Mouse (Mus musculus) intestine, embryonic 15.5 days (tissue): ENCODE measurements around the gene Proca1. TPM values are rescaled to one million over a fixed set of nuclear protein-coding genes. Genes with fewer than 3 reads are reported as not detected.

Source experiments
- ATAC-seq: fragments of 200-750 bp; cut with Nextera tagmentation; 2 replicates; pipeline ENCODE4 v1.8.0; 2017; ENCODE audit warnings: moderate TSS enrichment, moderate library complexity
- H3K27ac ChIP-seq: fragments of 300-500 bp; sonication (generic); 2 replicates; pipeline ENCODE4 v1.5.1; 2015; ENCODE audit warnings: mild to moderate bottlenecking, inconsistent platforms
- H3K27me3 ChIP-seq: fragments of 300-500 bp; sonication (generic); replicated peaks from 2 replicates; pipeline ENCODE4 v1.6.1; 2015; ENCODE audit warnings: inconsistent platforms
- H3K36me3 ChIP-seq: fragments of 300-500 bp; sonication (generic); 2 replicates; pipeline ENCODE4 v1.6.1; 2015; ENCODE audit warnings: inconsistent platforms
- H3K4me1 ChIP-seq: fragments of 300-500 bp; sonication (generic); replicated peaks from 2 replicates; pipeline ENCODE4 v1.6.1; 2015; ENCODE audit warnings: inconsistent platforms
- H3K4me2 ChIP-seq: fragments of 300-500 bp; sonication (generic); replicated peaks from 2 replicates; pipeline ENCODE4 v1.6.1; 2015; ENCODE audit warnings: mild to moderate bottlenecking, inconsistent platforms
- H3K4me3 ChIP-seq: fragments of 300-500 bp; sonication (generic); replicated peaks from 2 replicates; pipeline ENCODE4 v1.5.1; 2015; ENCODE audit warnings: inconsistent platforms
- H3K9ac ChIP-seq: fragments of 300-500 bp; sonication (generic); 2 replicates; pipeline ENCODE4 v1.6.1; 2015; ENCODE audit warnings: inconsistent platforms
- H3K9me3 ChIP-seq: fragments of 300-500 bp; sonication (generic); 2 replicates; pipeline ENCODE4 v1.6.1; 2016; ENCODE audit warnings: inconsistent platforms
- WGBS: fragments of 180-500 bp; shearing (Covaris S2); methylation state at CpG from one replicate; pipeline ENCODE4 v1.1.7; 2015; 5-methylcytosine and 5-hydroxymethylcytosine counted together
- polyA plus RNA-seq: library from polyadenylated mRNA; unstranded; fragments of >200 nt; fragmentation: Nextera tagmentation; extraction: Ambion mirVana; gene quantifications from 2 replicates; pipeline ENCODE4 v1.2.1, GENCODE M21; 2015

Gene Proca1
- 2.6 and 3.1 TPM in 2 replicates for polyA plus RNA-seq

- Histone ChIP-seq H3K36me3 (peaks cover 14% of the 10 kb centered on the region; the same call in 1 of the 2 replicates), H3K27me3 (no peaks in the 10 kb centered on the region), H3K4me1 (peaks cover 22% of the 10 kb centered on the region), H3K4me3 (peak within 1 kb of the TSS; percentile 50; the same call in 1 of the 2 replicates), H3K4me2 (peak within 1 kb of the TSS; percentile 67), H3K9me3 (no peaks in the 10 kb centered on the region), H3K9ac (no peak within 1 kb of the TSS), H3K27ac (no peak within 1 kb of the TSS)
- ATAC-seq: no peak
- 50% methylated on average over 1 of the region's 1 CpGs for WGBS
These were observed at the start of gene Proca1 for GRCm38 (mm10) chr11:78193113-78193512. Gene Proca1 (plus strand): TSS chr11:78193392.

DNA sequence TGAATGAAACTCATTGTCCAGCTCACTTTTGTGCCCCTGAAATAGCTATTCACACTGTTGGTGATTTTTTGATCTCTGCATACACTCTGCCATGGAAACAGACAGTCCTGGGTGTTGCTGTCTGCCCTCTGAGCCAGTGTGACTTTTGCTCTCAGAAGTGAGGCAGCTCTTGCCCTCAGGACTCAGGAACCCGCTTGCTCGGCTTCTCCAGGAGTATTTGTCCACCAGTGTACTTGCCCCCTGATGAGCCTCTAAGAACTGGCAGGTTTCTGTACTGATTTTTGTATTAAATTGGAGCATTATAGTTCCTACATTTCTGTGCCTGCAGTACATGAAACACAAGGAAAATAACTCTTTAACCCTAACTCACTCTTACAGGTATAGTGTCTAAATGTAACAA, 49.7 kb upstream of the Proca1 start:
- Histone ChIP-seq H3K27me3 (no peaks in the 10 kb centered on the region), H3K4me1 (no peaks in the 10 kb centered on the region), H3K9ac (no peak overlapping the region), H3K27ac (no peak overlapping the region), H3K4me3 (no peak overlapping the region), H3K36me3 (peaks cover 17% of the 10 kb centered on the region; the same call in 1 of the 2 replicates), H3K4me2 (no peak overlapping the region), H3K9me3 (no peaks in the 10 kb centered on the region)
- ATAC-seq: no peak
- 94% methylated on average over 2 of the region's 2 CpGs for WGBS

- Histone ChIP-seq H3K36me3 (peaks cover 21% of the 10 kb centered on the region), H3K4me2 (no peak overlapping the region), H3K4me3 (no peak overlapping the region), H3K4me1 (no peaks in the 10 kb centered on the region), H3K9me3 (no peaks in the 10 kb centered on the region), H3K9ac (no peak overlapping the region), H3K27ac (no peak overlapping the region), H3K27me3 (no peaks in the 10 kb centered on the region)
- ATAC-seq: no peak
- 80% methylated on average over 5 of the region's 5 CpGs for WGBS
These were observed 47.0 kb upstream of the Proca1 start for GRCm38 (mm10) chr11:78146168-78146567.

GRCm38 (mm10) chr11:78146707-78147543, 46.3 kb upstream of the Proca1 start:
- no peak overlapping the region for H3K9ac ChIP-seq
- no peak overlapping the region for H3K27ac ChIP-seq
- 0 out of 2 replicates have a peak, but pooled peaks cover under 1% of the 10 kb centered on the region for H3K4me1 ChIP-seq
- ATAC-seq: no peak
- H3K4me2 ChIP-seq: no peak overlapping the region
- peaks cover 21% of the 10 kb centered on the region for H3K36me3 ChIP-seq
- H3K4me3 ChIP-seq: no peak overlapping the region
- H3K27me3 ChIP-seq: no peaks in the 10 kb centered on the region
- WGBS: 86% methylated on average over 6 of the region's 6 CpGs
- no peaks in the 10 kb centered on the region for H3K9me3 ChIP-seq

- peaks cover 16% of the 10 kb centered on the region; the same call in 1 of the 2 replicates for H3K4me1 ChIP-seq
- H3K4me2 ChIP-seq: no peak overlapping the region
- H3K9ac ChIP-seq: no peak overlapping the region
- no peaks in the 10 kb centered on the region for H3K27me3 ChIP-seq
- no peaks in the 10 kb centered on the region for H3K9me3 ChIP-seq
- 42% methylated on average over 1 of the region's 1 CpGs for WGBS
- ATAC-seq: no peak
- H3K36me3 ChIP-seq: peaks cover 19% of the 10 kb centered on the region
- H3K4me3 ChIP-seq: no peak overlapping the region
- no peak overlapping the region for H3K27ac ChIP-seq
These were observed 42.0 kb upstream of the Proca1 start for GRCm38 (mm10) chr11:78151161-78151560.

DNA sequence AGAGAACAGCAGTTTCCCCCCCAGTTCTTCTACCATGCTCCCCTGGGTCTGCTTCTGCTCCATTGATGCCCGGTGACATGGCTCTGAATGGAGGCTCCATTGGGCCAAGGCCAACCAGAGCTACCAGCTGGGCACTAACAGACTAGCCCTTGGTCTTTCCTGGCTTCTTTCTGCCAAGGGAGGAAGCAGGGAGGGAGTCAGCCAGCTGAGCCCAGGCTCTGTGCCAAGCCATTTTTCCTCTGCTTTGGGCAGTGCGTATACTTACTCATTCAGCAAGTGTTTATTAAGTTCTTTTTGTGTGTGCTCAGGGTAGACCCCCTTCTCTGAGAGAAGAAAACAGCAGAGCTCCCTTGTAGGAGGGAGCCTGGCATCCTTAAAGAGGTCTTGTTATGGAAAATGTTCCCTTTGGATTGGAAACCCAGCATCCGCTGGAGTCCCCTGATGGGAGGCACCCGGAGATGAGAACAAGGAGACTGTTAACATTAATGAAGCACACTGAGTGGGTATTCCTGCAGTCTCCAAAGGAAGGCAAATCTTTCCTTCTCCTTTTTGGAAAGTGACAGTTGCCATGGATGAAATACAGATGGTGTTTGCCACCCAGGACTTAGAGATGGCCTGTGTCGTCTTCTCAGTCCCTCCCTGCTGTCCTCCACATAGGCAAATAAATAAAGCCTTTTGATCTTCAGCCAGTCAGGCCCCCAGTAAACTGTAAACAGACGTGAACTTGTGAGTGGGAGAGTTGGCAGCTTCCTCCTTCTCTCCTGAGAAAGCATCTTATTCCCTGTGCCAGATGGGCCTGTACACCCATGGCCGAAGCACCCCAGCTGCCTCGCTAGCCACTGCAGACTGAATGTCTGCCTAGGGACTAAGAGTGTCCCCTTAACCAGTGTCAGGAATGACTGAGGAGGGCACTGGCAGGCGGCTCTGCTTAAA, 40.6 kb upstream of the Proca1 start:
- ATAC-seq: no peak
- Histone ChIP-seq H3K36me3 (peaks cover 18% of the 10 kb centered on the region), H3K27me3 (no peaks in the 10 kb centered on the region), H3K9ac (no peak overlapping the region), H3K4me2 (no peak overlapping the region), H3K27ac (peak overlapping the region; percentile 48), H3K4me1 (peaks cover 16% of the 10 kb centered on the region; the same call in 1 of the 2 replicates), H3K9me3 (no peaks in the 10 kb centered on the region), H3K4me3 (no peak overlapping the region)
- 52% methylated on average over 9 of the region's 9 CpGs for WGBS

DNA sequence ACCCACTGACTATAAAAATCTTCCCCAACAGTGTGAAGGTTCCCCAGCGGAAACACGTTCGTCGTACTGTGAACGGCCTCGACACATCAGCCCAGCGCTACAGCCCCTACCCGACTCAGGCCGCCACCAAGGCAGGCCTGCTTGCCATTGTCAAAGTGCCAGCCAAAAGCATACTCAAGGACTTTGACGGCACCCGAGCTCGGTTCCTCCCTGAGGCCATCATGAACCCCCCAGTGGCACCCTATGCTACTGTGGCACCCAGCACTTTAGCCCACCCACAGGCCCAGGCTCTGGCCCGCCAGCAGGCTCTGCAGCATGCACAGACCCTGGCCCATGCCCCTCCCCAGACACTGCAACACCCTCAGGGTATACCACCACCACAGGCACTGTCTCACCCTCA, 39.4 kb upstream of the Proca1 start:
- Histone ChIP-seq H3K9ac (no peak overlapping the region), H3K27ac (no peak overlapping the region), H3K9me3 (no peaks in the 10 kb centered on the region), H3K4me1 (peaks cover 16% of the 10 kb centered on the region; the same call in 1 of the 2 replicates), H3K36me3 (peaks cover 28% of the 10 kb centered on the region), H3K4me2 (no peak overlapping the region), H3K27me3 (no peaks in the 10 kb centered on the region), H3K4me3 (no peak overlapping the region)
- WGBS: 88% methylated on average over 13 of the region's 13 CpGs
- no peak for ATAC-seq

GRCm38 (mm10) chr11:78155674-78156073, 37.5 kb upstream of the Proca1 start:
- no peak overlapping the region for H3K27ac ChIP-seq
- 82% methylated on average over 5 of the region's 5 CpGs for WGBS
- no peaks in the 10 kb centered on the region for H3K27me3 ChIP-seq
- peaks cover 16% of the 10 kb centered on the region; the same call in 1 of the 2 replicates for H3K4me1 ChIP-seq
- H3K36me3 ChIP-seq: peaks cover 39% of the 10 kb centered on the region
- H3K4me3 ChIP-seq: no peak overlapping the region
- H3K4me2 ChIP-seq: no peak overlapping the region
- H3K9me3 ChIP-seq: no peaks in the 10 kb centered on the region
- no peak for ATAC-seq
- no peak overlapping the region for H3K9ac ChIP-seq

DNA sequence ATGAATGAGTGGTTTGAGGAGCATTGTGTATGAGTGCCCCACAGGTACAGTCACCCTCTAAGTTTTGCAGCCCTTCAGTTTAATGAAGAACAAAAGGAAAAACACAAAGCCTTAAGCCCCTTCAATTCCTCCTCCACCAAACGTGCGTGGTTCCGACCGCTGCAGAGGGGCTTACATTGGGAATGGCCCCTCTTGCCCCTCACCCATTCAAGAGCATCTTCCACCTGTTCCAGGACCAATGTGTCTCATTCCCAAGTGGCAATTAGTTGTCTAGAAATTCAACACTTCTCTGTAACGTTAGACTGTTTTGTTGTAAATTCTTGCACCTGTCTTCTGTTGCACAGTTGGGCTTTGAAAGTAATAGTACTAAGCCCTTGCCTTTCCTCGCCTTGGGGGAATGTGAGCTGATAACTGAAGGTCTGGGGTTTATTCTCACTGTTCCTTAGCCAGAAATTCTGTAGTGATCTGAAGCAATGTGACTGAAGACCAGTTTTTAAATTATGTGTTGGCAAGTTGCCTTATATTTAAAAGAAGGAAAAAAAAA, 37.0 kb upstream of the Proca1 start:
- Histone ChIP-seq H3K36me3 (peaks cover 45% of the 10 kb centered on the region), H3K27ac (no peak overlapping the region), H3K27me3 (no peaks in the 10 kb centered on the region), H3K9ac (no peak overlapping the region), H3K4me2 (no peak overlapping the region), H3K4me3 (no peak overlapping the region), H3K9me3 (no peaks in the 10 kb centered on the region), H3K4me1 (peaks cover 16% of the 10 kb centered on the region; the same call in 1 of the 2 replicates)
- no peak for ATAC-seq
- 83% methylated on average over 6 of the region's 6 CpGs for WGBS

- Histone ChIP-seq H3K4me2 (no peak overlapping the region), H3K4me3 (no peak overlapping the region), H3K27me3 (no peaks in the 10 kb centered on the region), H3K9ac (no peak overlapping the region), H3K27ac (no peak overlapping the region), H3K9me3 (no peaks in the 10 kb centered on the region), H3K36me3 (peaks cover 47% of the 10 kb centered on the region), H3K4me1 (peaks cover 21% of the 10 kb centered on the region)
- peak; percentile 45 for ATAC-seq
- WGBS: 21% methylated on average over 2 of the region's 2 CpGs
These were observed 34.1 kb upstream of the Proca1 start for GRCm38 (mm10) chr11:78159096-78159495.

DNA sequence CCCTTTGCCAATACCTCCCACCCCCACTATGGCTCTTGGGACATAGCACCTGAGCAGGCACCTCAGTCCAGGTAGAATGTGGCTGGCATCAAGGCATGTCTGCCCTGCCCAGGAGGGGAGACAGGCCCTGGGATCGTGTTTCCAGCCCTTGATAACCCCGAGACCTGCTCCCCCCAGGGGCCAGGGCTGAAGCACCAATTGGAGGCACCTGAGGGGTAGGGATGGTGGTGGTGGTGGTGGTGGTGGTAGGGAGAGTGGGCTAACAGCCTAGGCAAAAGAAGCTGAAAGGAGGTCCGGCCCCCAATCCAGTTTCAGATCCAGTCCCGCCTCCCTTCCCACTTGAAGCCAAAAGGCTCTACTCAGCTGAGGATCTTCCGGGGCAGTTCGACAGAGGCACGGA, 33.6 kb upstream of the Proca1 start:
- Histone ChIP-seq H3K4me3 (no peak overlapping the region), H3K9ac (no peak overlapping the region), H3K36me3 (peaks cover 45% of the 10 kb centered on the region), H3K4me1 (peaks cover 21% of the 10 kb centered on the region), H3K27ac (no peak overlapping the region), H3K9me3 (no peaks in the 10 kb centered on the region), H3K4me2 (no peak overlapping the region), H3K27me3 (no peaks in the 10 kb centered on the region)
- 74% methylated on average over 7 of the region's 7 CpGs for WGBS
- no peak for ATAC-seq

- no peak for ATAC-seq
- peaks cover 21% of the 10 kb centered on the region for H3K4me1 ChIP-seq
- H3K9me3 ChIP-seq: no peaks in the 10 kb centered on the region
- H3K9ac ChIP-seq: no peak overlapping the region
- peaks cover 41% of the 10 kb centered on the region for H3K36me3 ChIP-seq
- H3K27ac ChIP-seq: no peak overlapping the region
- no peaks in the 10 kb centered on the region for H3K27me3 ChIP-seq
- H3K4me3 ChIP-seq: no peak overlapping the region
- WGBS: 82% methylated on average over 18 of the region's 18 CpGs
- no peak overlapping the region for H3K4me2 ChIP-seq
These were observed 33.0 kb upstream of the Proca1 start for GRCm38 (mm10) chr11:78160171-78160570.
